Mouse (Mus musculus) urinary bladder, postnatal 14 days (tissue): ENCODE data around the gene Rpap2.

Experiments used
- DNase-seq: peaks from one replicate; pipeline ENCODE4 v3.0.0; 2021; ENCODE audit warnings: low spot score

Rpap2 gene

GRCm38 (mm10) chr5:107597301-107598077 lies at the start of gene Rpap2, which contains the start of gene Glmn:
Gene Rpap2 (plus strand): TSS chr5:107597373.
Gene Glmn (minus strand): TSS chr5:107597888.
- peak; percentile 87 for DNase-seq

- DNase-seq = no peak
These were observed 49.2 kb upstream of the Rpap2 start for GRCm38 (mm10) chr5:107547955-107548354.

- no peak for DNase-seq
These were observed 48.7 kb upstream of the Rpap2 start for GRCm38 (mm10) chr5:107548444-107548843.

GRCm38 (mm10) chr5:107554336-107554735 lies 42.8 kb upstream of the Rpap2 start:
- no peak for DNase-seq

- DNase-seq = no peak
These were observed 40.2 kb upstream of the Rpap2 start for GRCm38 (mm10) chr5:107556969-107557368.

GRCm38 (mm10) chr5:107569148-107569547 lies 28.0 kb upstream of the Rpap2 start:
- no peak for DNase-seq

GRCm38 (mm10) chr5:107598380-107598779 lies 1.2 kb downstream of the Rpap2 start:
- DNase-seq = no peak

- peak; percentile 55 for DNase-seq
These were observed 14.1 kb downstream of the Rpap2 start for GRCm38 (mm10) chr5:107611224-107611623.

GRCm38 (mm10) chr5:107617986-107618385 lies 20.8 kb downstream of the Rpap2 start:
- DNase-seq = no peak

GRCm38 (mm10) chr5:107621327-107621726 lies 24.2 kb downstream of the Rpap2 start:
- no peak for DNase-seq

GRCm38 (mm10) chr5:107633651-107634050 lies 36.5 kb downstream of the Rpap2 start:
- DNase-seq = no peak

GRCm38 (mm10) chr5:107637106-107637505 lies 39.9 kb downstream of the Rpap2 start:
- no peak for DNase-seq

GRCm38 (mm10) chr5:107638366-107638765 lies 41.2 kb downstream of the Rpap2 start:
- DNase-seq = no peak

GRCm38 (mm10) chr5:107644595-107644994 lies 47.4 kb downstream of the Rpap2 start:
- no peak for DNase-seq

- DNase-seq = no peak
These were observed 48.8 kb downstream of the Rpap2 start for GRCm38 (mm10) chr5:107645935-107646334.

GRCm38 (mm10) chr5:107647580-107647979 lies 50.4 kb downstream of the Rpap2 start:
- no peak for DNase-seq

GRCm38 (mm10) chr5:107648552-107649125 lies 51.5 kb downstream of the Rpap2 start:
- no peak for DNase-seq

- no peak for DNase-seq
These were observed 52.5 kb downstream of the Rpap2 start for GRCm38 (mm10) chr5:107649680-107650079.

GRCm38 (mm10) chr5:107650427-107650826 lies 53.3 kb downstream of the Rpap2 start:
- DNase-seq = no peak

GRCm38 (mm10) chr5:107652055-107652660 lies 55.0 kb downstream of the Rpap2 start:
- DNase-seq = no peak

GRCm38 (mm10) chr5:107678392-107678791 lies 81.2 kb downstream of the Rpap2 start:
- no peak for DNase-seq

- no peak for DNase-seq
These were observed 84.1 kb downstream of the Rpap2 start for GRCm38 (mm10) chr5:107681300-107681699.

- no peak for DNase-seq
These were observed 87.2 kb downstream of the Rpap2 start for GRCm38 (mm10) chr5:107684380-107684779.
